Mouse (Mus musculus) kidney, adult 2 months (tissue): ENCODE data around the gene Actl7a. TPM values are rescaled to one million over a fixed set of nuclear protein-coding genes. Genes with fewer than 3 reads are reported as not detected.

Source experiments
- DNase-seq: peaks from one replicate; pipeline ENCODE4 v3.0.0; 2021
- H3K27ac ChIP-seq: fragments of 200-500 bp; 2 replicates; pipeline ENCODE4 v1.5.1; 2012; ENCODE audit warnings: low read depth, low read length, control low read depth, inconsistent platforms; ENCODE audit not compliant: insufficient read depth
- H3K27me3 ChIP-seq: fragments of 200-500 bp; replicated peaks from 2 replicates; pipeline ENCODE4 v1.6.1; 2012; ENCODE audit warnings: mild to moderate bottlenecking, moderate library complexity, low read length, inconsistent platforms; ENCODE audit not compliant: control insufficient read depth, insufficient read depth
- H3K36me3 ChIP-seq: fragments of 200-500 bp; 2 replicates; pipeline ENCODE4 v1.6.1; 2012; ENCODE audit warnings: mild to moderate bottlenecking, moderate library complexity, low read length, inconsistent platforms; ENCODE audit not compliant: control insufficient read depth, insufficient read depth
- H3K4me1 ChIP-seq: fragments of 200-500 bp; 2 replicates; pipeline ENCODE4 v1.6.1; 2011; ENCODE audit warnings: low read length; ENCODE audit not compliant: control insufficient read depth, insufficient read depth
- H3K4me3 ChIP-seq: fragments of 200-500 bp; 2 replicates; pipeline ENCODE4 v1.5.1; 2011; ENCODE audit warnings: mild to moderate bottlenecking, low read depth, low read length, control low read depth; ENCODE audit not compliant: insufficient read depth
- CTCF ChIP-seq: fragments of 200-500 bp; conservative IDR thresholded peaks from 2 replicates; pipeline ENCODE4 v1.5.1; 2011; ENCODE audit warnings: low read depth, mild to moderate bottlenecking, control low read depth, low read length, moderate library complexity, mixed read lengths; ENCODE audit not compliant: insufficient read depth, insufficient read length
- POLR2A ChIP-seq: fragments of 200-500 bp; IDR thresholded peaks from one replicate; pipeline ENCODE4 v1.6.1; 2011; ENCODE audit warnings: low read depth, low read length, control low read depth
- WGBS: fragments of 180-500 bp; shearing (Covaris S2); methylation state at CpG from one replicate; pipeline ENCODE4 v1.1.7; 2018; 5-methylcytosine and 5-hydroxymethylcytosine counted together
- polyA plus RNA-seq: library from polyadenylated mRNA; depleted of rRNA; stranded (reverse); fragments of >200 nt; gene quantifications from 2 replicates; pipeline ENCODE4 v1.2.3, GENCODE M21; 2012; rRNA removed

Gene Actl7a
- 0.07 and 0.16 TPM in 2 replicates for polyA plus RNA-seq

DNA sequence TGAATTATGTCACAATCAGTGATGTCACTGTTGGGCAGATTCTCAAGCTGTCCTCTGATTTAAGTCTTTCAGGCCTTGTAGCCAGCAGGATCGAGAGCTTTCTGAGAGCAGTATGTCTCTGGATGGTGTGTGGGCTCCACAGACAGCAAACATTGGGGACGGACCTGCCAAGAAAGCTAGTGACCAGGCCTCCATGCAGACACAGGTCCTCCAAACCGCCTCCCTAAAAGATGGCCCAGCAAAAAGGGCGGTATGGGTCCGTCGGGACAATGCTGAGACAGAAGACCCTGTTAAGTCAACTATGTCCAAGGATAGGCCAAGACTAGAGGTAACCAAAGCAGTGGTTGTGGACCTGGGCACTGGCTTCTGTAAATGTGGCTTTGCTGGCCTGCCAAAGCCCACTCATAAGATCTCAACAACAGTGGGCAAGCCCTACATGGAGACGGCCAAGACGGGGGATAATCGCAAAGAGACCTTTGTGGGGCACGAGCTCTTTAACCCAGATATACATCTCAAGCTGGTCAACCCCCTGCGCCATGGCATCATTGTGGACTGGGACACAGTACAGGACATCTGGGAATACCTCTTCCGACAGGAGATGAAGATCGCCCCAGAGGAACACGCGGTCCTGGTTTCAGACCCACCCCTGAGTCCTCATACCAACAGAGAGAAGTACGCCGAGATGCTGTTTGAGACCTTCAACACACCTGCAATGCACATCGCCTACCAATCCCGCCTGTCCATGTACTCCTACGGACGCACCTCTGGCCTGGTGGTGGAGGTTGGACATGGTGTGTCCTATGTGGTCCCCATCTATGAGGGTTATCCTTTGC, at the start of gene Actl7a:
Actl7a (plus strand) TSS at position 51 of the 833 bp plus-strand sequence.
- TF ChIP-seq POLR2A (no peak), CTCF (no peak)
- Histone ChIP-seq H3K4me3 (no peak within 1 kb of the TSS), H3K27ac (no peak within 1 kb of the TSS), H3K27me3 (no peaks in the 10 kb centered on the region), H3K36me3 (no peaks in the 10 kb centered on the region), H3K4me1 (0 out of 2 replicates have a peak, but pooled peaks cover 4% of the 10 kb centered on the region)
- DNase-seq, result no peak
- WGBS, result 97% methylated on average over 21 of the region's 21 CpGs

- 62% methylated on average over 7 of the region's 7 CpGs for WGBS
- Histone ChIP-seq H3K27ac (no peak overlapping the region), H3K36me3 (no peaks in the 10 kb centered on the region), H3K4me1 (no peaks in the 10 kb centered on the region), H3K27me3 (no peaks in the 10 kb centered on the region), H3K4me3 (no peak overlapping the region)
- DNase-seq, result peak; percentile 72
- TF ChIP-seq POLR2A, result no peak
- no peak for TF ChIP-seq CTCF
These were observed 46.8 kb upstream of the Actl7a start for GRCm38 (mm10) chr4:56696401-56696800.

GRCm38 (mm10) chr4:56698671-56699070, 44.5 kb upstream of the Actl7a start:
- 32% methylated on average over 5 of the region's 5 CpGs for WGBS
- DNase-seq, result no peak
- Histone ChIP-seq H3K4me3 (no peak overlapping the region), H3K36me3 (no peaks in the 10 kb centered on the region), H3K27ac (no peak overlapping the region), H3K4me1 (no peaks in the 10 kb centered on the region), H3K27me3 (no peaks in the 10 kb centered on the region)
- TF ChIP-seq POLR2A, result no peak
- no peak for TF ChIP-seq CTCF

DNA sequence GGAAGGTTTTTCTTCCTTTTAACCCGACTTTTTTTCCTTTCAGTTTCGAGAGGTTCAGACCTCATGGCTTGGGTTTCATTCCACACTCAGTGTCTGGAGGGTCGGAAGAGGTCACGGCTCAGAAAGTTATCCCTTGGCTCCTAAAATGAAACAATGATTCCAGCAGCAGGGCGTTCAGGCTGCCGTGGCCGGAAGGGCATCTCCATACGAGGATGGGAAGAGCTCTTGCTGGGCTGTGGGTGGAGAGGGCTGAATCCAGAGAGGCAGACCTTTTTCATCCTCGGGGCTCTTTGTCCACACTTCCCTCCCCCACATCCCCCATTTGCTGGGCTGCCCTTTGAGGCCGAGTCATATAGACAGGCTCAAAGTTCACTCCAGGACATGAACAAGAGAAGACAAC, 41.0 kb upstream of the Actl7a start:
- no peak for TF ChIP-seq CTCF
- no peak for TF ChIP-seq POLR2A
- DNase-seq, result no peak
- H3K36me3 ChIP-seq, result no peaks in the 10 kb centered on the region
- no peaks in the 10 kb centered on the region for H3K4me1 ChIP-seq
- 11% methylated on average over 10 of the region's 10 CpGs for WGBS
- H3K27me3 ChIP-seq, result no peaks in the 10 kb centered on the region
- H3K4me3 ChIP-seq, result no peak overlapping the region
- no peak overlapping the region for H3K27ac ChIP-seq

GRCm38 (mm10) chr4:56713155-56713554, 30.1 kb upstream of the Actl7a start:
- H3K4me3 ChIP-seq, result no peak overlapping the region
- H3K36me3 ChIP-seq, result no peaks in the 10 kb centered on the region
- H3K4me1 ChIP-seq, result no peaks in the 10 kb centered on the region
- DNase-seq, result no peak
- H3K27ac ChIP-seq, result no peak overlapping the region
- WGBS, result 85% methylated on average over 3 of the region's 3 CpGs
- TF ChIP-seq CTCF (no peak), POLR2A (no peak)
- H3K27me3 ChIP-seq, result no peaks in the 10 kb centered on the region

DNA sequence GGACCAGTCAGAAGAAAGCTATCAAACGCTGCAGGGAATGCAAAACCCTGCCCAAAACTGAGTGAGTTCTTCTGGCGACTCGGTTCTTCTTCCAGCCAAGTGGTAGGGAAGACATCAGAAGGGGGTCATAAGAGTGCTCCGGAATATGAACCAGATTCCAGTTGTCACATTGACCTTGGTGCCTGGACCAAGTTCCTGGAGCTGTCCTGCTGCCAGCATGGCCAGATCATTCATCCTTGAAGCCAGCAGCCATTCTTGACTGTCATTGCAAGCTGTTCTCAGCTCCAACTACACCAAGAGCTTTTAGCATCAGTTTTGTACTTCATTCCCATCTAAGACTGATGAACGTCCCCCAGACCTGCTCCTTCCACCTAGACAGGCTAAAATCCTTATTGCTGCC, 26.4 kb upstream of the Actl7a start:
- TF ChIP-seq CTCF (no peak), POLR2A (no peak)
- peak; percentile 79 for DNase-seq
- no peaks in the 10 kb centered on the region for H3K27me3 ChIP-seq
- H3K36me3 ChIP-seq, result no peaks in the 10 kb centered on the region
- 46% methylated on average over 5 of the region's 5 CpGs for WGBS
- H3K4me3 ChIP-seq, result no peak overlapping the region
- no peak overlapping the region for H3K27ac ChIP-seq
- H3K4me1 ChIP-seq, result no peaks in the 10 kb centered on the region; the same call in 1 of the 2 replicates

DNA sequence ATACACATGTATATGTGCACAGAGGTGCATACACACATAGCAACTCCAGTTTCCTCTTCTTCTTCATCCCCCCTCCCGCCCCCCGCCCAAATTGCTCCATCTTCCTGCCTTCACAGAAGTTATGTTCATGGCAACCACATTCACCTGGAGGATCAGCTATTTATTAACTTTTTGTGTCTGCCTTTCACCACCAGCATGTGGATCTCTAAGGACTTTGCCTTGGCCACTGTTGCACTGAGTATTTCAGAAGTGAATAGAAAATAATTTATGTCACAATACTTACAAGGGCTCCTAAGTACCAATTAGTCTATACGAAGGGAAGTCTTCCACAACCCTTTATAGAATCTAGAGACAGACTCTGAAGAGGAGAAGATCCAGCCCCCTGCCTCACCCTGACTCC, 25.3 kb upstream of the Actl7a start:
- WGBS, result 65% methylated on average over 3 of the region's 3 CpGs
- Histone ChIP-seq H3K4me1 (peaks cover 4% of the 10 kb centered on the region), H3K4me3 (no peak overlapping the region), H3K27me3 (no peaks in the 10 kb centered on the region), H3K36me3 (no peaks in the 10 kb centered on the region), H3K27ac (0 out of 2 replicates have a peak overlapping the region, but pooled peaks have one; percentile 35)
- TF ChIP-seq POLR2A, result no peak
- DNase-seq, result peak; percentile 75
